Mouse (Mus musculus) ES-E14 (cell line): Measurements from ENCODE around the gene Slc6a9.

Experiments used
- CHD2 ChIP-seq: IDR thresholded peaks from 2 replicates; pipeline ENCODE4 v1.6.1; 2014; ENCODE audit warnings: mild to moderate bottlenecking, low read depth, low read length, inconsistent platforms
- HCFC1 ChIP-seq: IDR thresholded peaks from 2 replicates; pipeline ENCODE4 v1.6.1; 2012; ENCODE audit warnings: low read length, inconsistent platforms, borderline replicate concordance; ENCODE audit not compliant: insufficient read depth
- MAFK ChIP-seq: IDR thresholded peaks from 2 replicates; pipeline ENCODE4 v1.6.1; 2014; ENCODE audit warnings: mild to moderate bottlenecking, low read depth, low read length, inconsistent platforms; ENCODE audit not compliant: insufficient read depth
- ZC3H11A ChIP-seq: IDR thresholded peaks from 2 replicates; pipeline ENCODE4 v1.6.1; 2012; ENCODE audit warnings: low read depth, mild to moderate bottlenecking, inconsistent platforms, low read length, borderline replicate concordance

- TF ChIP-seq ZC3H11A (no peak), HCFC1 (no peak), MAFK (no peak), CHD2 (no peak)
Measured at GRCm38 (mm10) chr4:117835531-117836111, 1.3 kb downstream of the Slc6a9 start.
